Mouse (Mus musculus) kidney, embryonic 15.5 days (tissue): ENCODE results near the gene Abhd6. TPM values are rescaled to one million over a fixed set of nuclear protein-coding genes. Genes with fewer than 3 reads are reported as not detected.

Experiments
- ATAC-seq: fragments of 200-750 bp; cut with Nextera tagmentation; replicated peaks from 2 replicates; pipeline ENCODE4 v1.8.0; 2017; ENCODE audit warnings: moderate TSS enrichment; ENCODE audit not compliant: low FRiP score
- H3K27ac ChIP-seq: fragments of 300-500 bp; sonication (generic); 2 replicates; pipeline ENCODE4 v1.5.1; 2015; ENCODE audit warnings: mild to moderate bottlenecking, inconsistent platforms
- H3K27me3 ChIP-seq: fragments of 300-500 bp; sonication (generic); 2 replicates; pipeline ENCODE4 v1.6.1; 2015; ENCODE audit warnings: inconsistent platforms
- H3K36me3 ChIP-seq: fragments of 300-500 bp; sonication (generic); 2 replicates; pipeline ENCODE4 v1.6.1; 2015; ENCODE audit warnings: inconsistent platforms
- H3K4me1 ChIP-seq: fragments of 300-500 bp; sonication (generic); 2 replicates; pipeline ENCODE4 v1.6.1; 2015; ENCODE audit warnings: inconsistent platforms
- H3K4me2 ChIP-seq: fragments of 300-500 bp; sonication (generic); 2 replicates; pipeline ENCODE4 v1.6.1; 2015; ENCODE audit warnings: moderate library complexity, mild to moderate bottlenecking, inconsistent platforms
- H3K4me3 ChIP-seq: fragments of 300-500 bp; sonication (generic); replicated peaks from 2 replicates; pipeline ENCODE4 v1.5.1; 2015; ENCODE audit warnings: mild to moderate bottlenecking, inconsistent platforms
- H3K9ac ChIP-seq: fragments of 300-500 bp; sonication (generic); 2 replicates; pipeline ENCODE4 v1.6.1; 2015; ENCODE audit warnings: mild to moderate bottlenecking, inconsistent platforms
- H3K9me3 ChIP-seq: fragments of 300-500 bp; sonication (generic); replicated peaks from 2 replicates; pipeline ENCODE4 v1.6.1; 2016; ENCODE audit warnings: inconsistent platforms
- WGBS: fragments of 180-500 bp; shearing (Covaris S2); methylation state at CpG from one replicate; pipeline ENCODE4 v1.1.7; 2015; ENCODE audit warnings: mixed read lengths; 5-methylcytosine and 5-hydroxymethylcytosine counted together
- polyA plus RNA-seq: library from polyadenylated mRNA; unstranded; fragments of >200 nt; fragmentation: Nextera tagmentation; extraction: Ambion mirVana; gene quantifications from 2 replicates; pipeline ENCODE4 v1.2.1, GENCODE M21; 2015

Gene Abhd6
- polyA plus RNA-seq, 1 experiment from 2014 or later: 26.6 TPM

- no peak overlapping the region for H3K9ac ChIP-seq
- 86% methylated on average over 1 of the region's 1 CpGs for WGBS
- no peaks in the 10 kb centered on the region for H3K27me3 ChIP-seq
- H3K36me3 ChIP-seq: no peaks in the 10 kb centered on the region
- H3K4me3 ChIP-seq: no peak overlapping the region
- no peak overlapping the region for H3K27ac ChIP-seq
- H3K4me2 ChIP-seq: no peak overlapping the region
- no peaks in the 10 kb centered on the region for H3K4me1 ChIP-seq
- H3K9me3 ChIP-seq: no peaks in the 10 kb centered on the region
- no peak for ATAC-seq
These were observed 25.2 kb upstream of the Abhd6 start for GRCm38 (mm10) chr14:7977471-7977870.

GRCm38 (mm10) chr14:7978183-7978582 is 24.5 kb upstream of the Abhd6 start:
- WGBS: 76% methylated on average over 1 of the region's 1 CpGs
- Histone ChIP-seq H3K9me3 (no peaks in the 10 kb centered on the region), H3K36me3 (no peaks in the 10 kb centered on the region), H3K4me3 (no peak overlapping the region), H3K4me2 (no peak overlapping the region), H3K9ac (no peak overlapping the region), H3K27ac (no peak overlapping the region), H3K4me1 (no peaks in the 10 kb centered on the region), H3K27me3 (no peaks in the 10 kb centered on the region)
- ATAC-seq: no peak

GRCm38 (mm10) chr14:7981226-7981625 is 21.5 kb upstream of the Abhd6 start:
- ATAC-seq: no peak
- Histone ChIP-seq H3K4me3 (no peak overlapping the region), H3K36me3 (no peaks in the 10 kb centered on the region), H3K27me3 (no peaks in the 10 kb centered on the region), H3K4me2 (no peak overlapping the region), H3K4me1 (no peaks in the 10 kb centered on the region), H3K9me3 (no peaks in the 10 kb centered on the region), H3K27ac (no peak overlapping the region), H3K9ac (no peak overlapping the region)
- WGBS: 89% methylated on average over 1 of the region's 1 CpGs

GRCm38 (mm10) chr14:7986913-7987312 is 15.8 kb upstream of the Abhd6 start:
- no peaks in the 10 kb centered on the region for H3K27me3 ChIP-seq
- no peak overlapping the region for H3K9ac ChIP-seq
- no peak overlapping the region for H3K4me3 ChIP-seq
- H3K4me1 ChIP-seq: peaks cover 11% of the 10 kb centered on the region
- no peaks in the 10 kb centered on the region for H3K36me3 ChIP-seq
- 97% methylated on average over 6 of the region's 6 CpGs for WGBS
- ATAC-seq: no peak
- no peaks in the 10 kb centered on the region for H3K9me3 ChIP-seq
- no peak overlapping the region for H3K4me2 ChIP-seq
- no peak overlapping the region for H3K27ac ChIP-seq

DNA sequence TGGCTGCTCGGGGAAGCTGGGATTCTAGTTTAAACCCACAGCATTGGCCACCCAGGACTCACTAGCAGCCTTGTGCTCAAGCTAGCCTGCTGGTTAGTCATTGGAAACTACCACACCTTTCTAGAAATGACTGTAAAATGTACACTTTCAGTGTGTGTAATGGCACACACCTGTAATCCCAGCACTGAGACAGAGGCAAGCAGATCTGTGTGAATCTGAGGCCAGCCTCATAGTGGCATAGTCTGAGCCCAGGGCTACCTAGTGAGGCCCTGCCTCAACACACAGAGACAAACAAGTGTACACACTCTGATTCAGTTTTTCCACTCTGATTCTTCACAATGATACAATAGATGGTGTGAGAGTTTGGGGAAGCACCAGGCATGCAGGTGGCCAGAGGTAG is 13.3 kb upstream of the Abhd6 start:
- Histone ChIP-seq H3K27me3 (no peaks in the 10 kb centered on the region), H3K4me2 (no peak overlapping the region), H3K4me1 (peaks cover 17% of the 10 kb centered on the region), H3K27ac (no peak overlapping the region), H3K9me3 (no peaks in the 10 kb centered on the region), H3K36me3 (no peaks in the 10 kb centered on the region), H3K9ac (no peak overlapping the region), H3K4me3 (no peak overlapping the region)
- WGBS: 65% methylated on average over 1 of the region's 1 CpGs
- ATAC-seq: no peak

DNA sequence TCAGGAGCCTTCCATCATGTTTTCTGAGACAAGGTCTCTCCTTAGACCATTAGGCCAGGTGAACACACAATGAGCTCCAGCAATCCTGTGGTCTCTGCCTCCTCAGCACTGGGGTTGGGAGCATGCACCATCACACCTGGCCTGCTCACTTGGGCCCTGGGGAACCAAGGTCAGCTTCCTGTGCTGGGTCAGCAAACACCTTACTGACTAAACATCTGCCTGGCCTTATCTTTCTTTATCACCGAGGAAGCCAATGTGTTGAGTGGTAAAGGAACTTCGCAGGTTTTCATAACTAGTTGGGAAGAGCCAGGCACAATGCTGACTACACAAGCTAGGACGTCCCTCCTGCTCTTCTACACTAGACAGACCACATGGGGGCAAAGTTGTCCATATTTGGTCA is 12.7 kb upstream of the Abhd6 start:
- Histone ChIP-seq H3K36me3 (no peaks in the 10 kb centered on the region), H3K9me3 (no peaks in the 10 kb centered on the region), H3K27ac (no peak overlapping the region), H3K4me2 (no peak overlapping the region), H3K4me1 (peaks cover 17% of the 10 kb centered on the region), H3K4me3 (no peak overlapping the region), H3K27me3 (no peaks in the 10 kb centered on the region), H3K9ac (no peak overlapping the region)
- no peak for ATAC-seq
- 77% methylated on average over 3 of the region's 3 CpGs for WGBS

DNA sequence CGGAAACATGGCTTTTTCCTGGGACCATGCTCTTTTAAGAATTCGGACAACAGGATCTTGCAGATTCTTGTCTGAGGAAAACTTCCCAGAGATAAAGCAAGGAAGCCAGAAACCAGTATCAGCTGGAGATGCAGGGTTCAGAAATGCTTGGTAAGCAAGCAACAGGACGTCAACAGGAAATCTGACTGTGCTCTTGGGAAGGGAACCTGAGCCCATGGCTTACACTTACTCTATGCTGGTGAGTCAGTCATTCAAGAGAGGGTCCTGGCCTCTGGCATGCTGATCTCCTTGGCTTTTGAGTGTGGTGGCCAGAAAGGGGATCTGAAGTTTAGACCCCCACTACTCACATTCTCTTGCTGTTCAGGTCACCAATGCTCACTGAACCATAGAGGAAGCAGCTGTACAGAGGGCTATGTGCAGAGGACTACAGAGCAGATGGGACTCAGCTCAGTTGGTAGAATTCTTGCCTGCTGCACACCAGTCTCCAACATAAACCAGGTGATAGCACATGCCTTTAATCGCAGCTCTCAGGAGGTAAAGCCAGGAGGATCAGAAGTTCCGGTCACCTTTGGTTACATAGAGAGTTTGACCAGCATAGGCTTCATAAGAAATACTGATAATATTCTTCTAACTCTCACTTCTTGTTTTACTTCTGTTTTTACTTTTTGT is 11.5 kb upstream of the Abhd6 start:
- Histone ChIP-seq H3K36me3 (no peaks in the 10 kb centered on the region), H3K9me3 (no peaks in the 10 kb centered on the region), H3K9ac (no peak overlapping the region), H3K27ac (0 out of 2 replicates have a peak overlapping the region, but pooled peaks have one; percentile 15), H3K4me3 (no peak overlapping the region), H3K4me2 (no peak overlapping the region), H3K4me1 (peaks cover 17% of the 10 kb centered on the region), H3K27me3 (no peaks in the 10 kb centered on the region)
- peak; percentile 54 for ATAC-seq
- 72% methylated on average over 5 of the region's 5 CpGs for WGBS

- H3K27me3 ChIP-seq: no peaks in the 10 kb centered on the region
- H3K9me3 ChIP-seq: no peaks in the 10 kb centered on the region
- no peak overlapping the region for H3K4me3 ChIP-seq
- H3K9ac ChIP-seq: no peak overlapping the region
- ATAC-seq: 0 out of 2 replicates have a peak, but pooled peaks have one; percentile 13
- H3K27ac ChIP-seq: no peak overlapping the region
- 42% methylated on average over 6 of the region's 6 CpGs for WGBS
- H3K36me3 ChIP-seq: no peaks in the 10 kb centered on the region
- no peak overlapping the region for H3K4me2 ChIP-seq
- peaks cover 21% of the 10 kb centered on the region for H3K4me1 ChIP-seq
These were observed 10.5 kb upstream of the Abhd6 start for GRCm38 (mm10) chr14:7992158-7992557.

- no peaks in the 10 kb centered on the region for H3K36me3 ChIP-seq
- H3K4me1 ChIP-seq: peaks cover 24% of the 10 kb centered on the region
- no peak within 1 kb of the TSS for H3K9ac ChIP-seq
- 66% methylated on average over 8 of the region's 8 CpGs for WGBS
- H3K9me3 ChIP-seq: no peaks in the 10 kb centered on the region
- no peak within 1 kb of the TSS for H3K4me3 ChIP-seq
- H3K27me3 ChIP-seq: 0 out of 2 replicates have a peak, but pooled peaks cover under 1% of the 10 kb centered on the region
- 0 out of 2 replicates have a peak, but pooled peaks have one; percentile 36 for ATAC-seq
- no peak within 1 kb of the TSS for H3K4me2 ChIP-seq
- H3K27ac ChIP-seq: no peak within 1 kb of the TSS
These were observed 8.4 kb upstream of the Abhd6 start, which contains the start of gene Dnase1l3 for GRCm38 (mm10) chr14:7994271-7994767. Gene Dnase1l3 (minus strand): TSS chr14:7994573.

DNA sequence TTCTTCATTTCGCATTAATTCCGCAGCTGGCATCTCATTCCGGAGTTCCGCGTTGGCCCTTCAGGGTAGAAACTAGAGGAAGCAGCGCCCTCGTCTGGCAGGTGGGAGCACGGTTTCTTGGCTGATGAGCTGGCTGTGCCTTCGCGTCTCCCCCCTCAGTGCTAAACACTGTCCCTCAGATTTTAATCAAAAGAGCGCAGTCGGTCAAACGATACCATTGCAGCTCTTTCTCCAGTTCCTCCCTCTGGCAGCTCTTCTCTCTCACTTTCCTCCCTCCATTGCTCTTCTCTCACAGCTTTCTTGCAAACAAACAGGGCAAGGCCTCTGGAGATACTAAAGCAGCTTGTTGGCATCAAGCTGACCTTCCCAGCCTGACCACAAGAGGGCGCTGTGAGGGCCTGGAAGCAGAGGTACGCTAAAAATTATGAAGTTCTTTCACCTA is 5.4 kb upstream of the Abhd6 start:
- Histone ChIP-seq H3K9ac (no peak overlapping the region), H3K9me3 (no peaks in the 10 kb centered on the region), H3K27ac (no peak overlapping the region), H3K36me3 (no peaks in the 10 kb centered on the region), H3K4me3 (peak overlapping the region; percentile 15), H3K4me1 (peaks cover 21% of the 10 kb centered on the region), H3K27me3 (peaks cover 25% of the 10 kb centered on the region), H3K4me2 (peak overlapping the region; percentile 52)
- 2% methylated on average over 15 of the region's 15 CpGs for WGBS
- 0 out of 2 replicates have a peak, but pooled peaks have one; percentile 16 for ATAC-seq

GRCm38 (mm10) chr14:7999030-7999429 is 3.7 kb upstream of the Abhd6 start:
- WGBS: 77% methylated on average over 3 of the region's 3 CpGs
- no peak overlapping the region for H3K9ac ChIP-seq
- no peak for ATAC-seq
- no peaks in the 10 kb centered on the region for H3K9me3 ChIP-seq
- peaks cover 33% of the 10 kb centered on the region for H3K4me1 ChIP-seq
- peaks cover 25% of the 10 kb centered on the region for H3K27me3 ChIP-seq
- no peak overlapping the region for H3K4me2 ChIP-seq
- no peak overlapping the region for H3K4me3 ChIP-seq
- H3K36me3 ChIP-seq: no peaks in the 10 kb centered on the region
- no peak overlapping the region for H3K27ac ChIP-seq

DNA sequence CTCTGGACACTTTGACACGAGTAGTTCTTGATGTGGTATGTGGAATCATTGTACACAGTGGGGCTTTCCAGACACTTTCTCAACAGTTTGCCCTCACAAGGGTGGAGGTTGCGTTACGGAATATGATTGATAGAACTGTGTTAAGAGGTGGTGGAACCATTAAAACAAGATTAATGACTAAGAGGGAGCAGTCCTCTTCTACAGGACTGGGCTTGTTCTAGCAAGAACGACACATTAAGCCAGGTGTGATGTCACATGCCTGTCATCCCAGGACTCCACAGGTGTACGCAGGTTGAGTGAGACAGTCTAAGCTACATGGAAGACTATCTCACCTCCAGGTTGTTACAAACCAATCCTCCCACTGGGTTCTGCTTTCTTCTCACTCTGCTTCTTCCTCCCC is 3.3 kb upstream of the Abhd6 start:
- Histone ChIP-seq H3K4me1 (peaks cover 37% of the 10 kb centered on the region), H3K4me2 (no peak overlapping the region), H3K9ac (no peak overlapping the region), H3K9me3 (no peaks in the 10 kb centered on the region), H3K27me3 (peaks cover 25% of the 10 kb centered on the region), H3K36me3 (no peaks in the 10 kb centered on the region), H3K4me3 (no peak overlapping the region), H3K27ac (no peak overlapping the region)
- ATAC-seq: no peak
- 62% methylated on average over 5 of the region's 5 CpGs for WGBS
